Mouse (Mus musculus) ES-Bruce4 (cell line): ENCODE measurements at regions not wholly inside any gene's neighbourhood (a gene's known extent, or its start where the extent isn't known, plus 50 kb on each side); places are given as distances from the start of the nearest gene placed in this dataset.

ENCODE experiments used
- EP300 ChIP-seq: IDR thresholded peaks from 2 replicates; pipeline ENCODE4 v1.6.1; 2011; ENCODE audit warnings: low read depth, low read length; ENCODE audit not compliant: insufficient read depth
- POLR2A ChIP-seq: IDR thresholded peaks from one replicate; pipeline ENCODE4 v1.8.1; 2011; ENCODE audit warnings: low read length; ENCODE audit not compliant: insufficient read depth

DNA sequence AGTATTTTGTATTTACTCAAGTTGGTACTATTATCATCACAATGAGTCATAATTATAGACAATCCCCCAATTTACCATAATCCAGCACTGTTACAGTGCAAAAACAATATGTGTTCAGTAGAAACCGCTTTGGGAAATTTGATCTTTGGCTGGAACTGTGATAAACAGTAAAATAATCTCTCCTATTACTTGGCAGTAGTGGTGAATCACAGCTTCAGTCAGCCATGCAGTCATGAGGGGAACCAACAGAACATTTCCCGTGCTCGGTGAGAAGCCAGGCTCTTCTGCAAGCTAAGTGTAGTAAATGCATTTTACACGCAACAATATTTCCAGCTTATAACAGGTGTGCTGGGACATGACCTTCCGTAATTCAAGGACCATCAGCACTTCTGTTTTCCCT is 822.7 kb upstream of the Kirrel3 start:
- TF ChIP-seq EP300 (no peak), POLR2A (no peak)
